Mouse (Mus musculus): ENCODE data around the gene Nxph1. TPM values are rescaled to one million over a fixed set of nuclear protein-coding genes. Genes with fewer than 3 reads are reported as not detected.

Gene Nxph1
- polyA plus RNA-seq, 1 experiment: 0.07 TPM

DNA sequence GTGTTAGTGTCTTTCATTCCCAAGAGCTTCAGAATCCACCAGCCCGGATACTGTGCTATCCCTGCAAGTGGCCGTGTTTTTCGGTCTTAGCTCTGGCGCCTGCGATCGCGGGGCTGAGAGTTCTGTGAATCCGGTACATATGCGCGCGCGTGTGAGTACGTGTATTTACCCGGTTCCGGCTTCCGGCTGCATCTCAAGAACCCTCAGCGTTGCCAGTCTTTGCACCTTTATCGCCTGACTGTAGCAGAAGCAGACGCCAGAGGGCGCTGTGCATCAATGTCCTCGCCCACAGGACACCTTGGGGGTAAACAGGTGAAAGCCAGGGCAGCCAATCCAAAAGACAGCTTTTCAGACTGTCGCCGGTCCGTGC is 3.1 kb downstream of the Nxph1 start:
- Histone ChIP-seq H3K27ac (ENCODE audit: insufficient read depth, low read length) (no peak overlapping the region), H3K4me3 (ENCODE audit: extremely low read depth, insufficient read depth, insufficient read length) (no peak overlapping the region), H3K36me3 (ENCODE audit: control insufficient read depth, insufficient read depth, low read length) (no peaks in the 10 kb centered on the region), H3K27me3 (ENCODE audit: control insufficient read depth, insufficient read depth, low read length) (peaks cover 26% of the 10 kb centered on the region), H3K4me1 (ENCODE audit: control insufficient read depth, insufficient read depth, insufficient read length) (no peaks in the 10 kb centered on the region)
- WGBS: 1% methylated on average over 24 of the region's 24 CpGs
- no peak for DNase-seq (ENCODE audit: low read depth in 1 of 2, low spot score in 2 of 2)
- TF ChIP-seq CTCF (IDR thresholded peaks at IDR 0.05; ENCODE audit: extremely low read depth, insufficient read depth, insufficient read length, insufficient replicate concordance) (no peak), POLR2A (IDR thresholded peaks at IDR 0.05; ENCODE audit: low read depth, low read length) (no peak)

DNA sequence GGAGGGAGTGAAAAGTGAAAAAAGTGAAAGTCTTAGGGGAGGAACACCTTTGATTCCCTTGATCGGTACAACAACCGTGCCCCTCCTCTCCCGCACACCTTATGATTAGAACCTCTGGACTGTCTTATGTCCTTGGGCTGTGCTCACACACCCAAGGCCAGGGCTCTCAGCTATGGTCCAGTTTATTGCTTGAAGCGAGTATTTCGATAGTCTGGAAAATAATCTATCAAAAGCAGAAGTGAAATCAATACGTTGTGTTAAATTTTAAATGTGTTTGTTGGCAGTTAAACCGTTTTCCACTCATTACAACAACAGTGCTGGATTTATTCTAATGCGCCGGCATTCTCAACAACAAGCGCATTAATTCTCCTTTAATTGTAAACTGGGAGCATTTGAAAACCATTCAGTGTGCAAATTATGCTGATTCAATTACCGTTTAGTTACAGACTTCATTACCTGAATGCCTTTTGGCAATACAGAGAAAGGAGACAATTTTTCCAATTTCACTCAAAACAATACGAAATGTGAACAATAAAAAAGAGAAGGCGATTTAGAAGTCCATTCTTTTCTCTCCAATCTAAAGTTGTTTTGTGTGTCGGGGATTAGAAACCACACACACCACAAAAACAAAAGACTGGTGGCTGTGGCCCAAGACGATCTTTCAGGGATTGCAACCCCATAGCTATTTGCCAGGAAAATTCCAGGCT is 3.8 kb downstream of the Nxph1 start:
- Histone ChIP-seq H3K36me3 (ENCODE audit: control insufficient read depth, insufficient read depth, low read length) (no peaks in the 10 kb centered on the region), H3K27ac (ENCODE audit: insufficient read depth, low read length) (no peak overlapping the region), H3K4me1 (ENCODE audit: control insufficient read depth, insufficient read depth, insufficient read length) (no peaks in the 10 kb centered on the region), H3K4me3 (ENCODE audit: extremely low read depth, insufficient read depth, insufficient read length) (no peak overlapping the region), H3K27me3 (ENCODE audit: control insufficient read depth, insufficient read depth, low read length) (peaks cover 29% of the 10 kb centered on the region)
- TF ChIP-seq POLR2A (IDR thresholded peaks at IDR 0.05; ENCODE audit: low read depth, low read length) (no peak), CTCF (IDR thresholded peaks at IDR 0.05; ENCODE audit: extremely low read depth, insufficient read depth, insufficient read length, insufficient replicate concordance) (no peak)
- DNase-seq (ENCODE audit: low read depth in 1 of 2, low spot score in 2 of 2): no peak
- 24% methylated on average over 15 of the region's 15 CpGs for WGBS

DNA sequence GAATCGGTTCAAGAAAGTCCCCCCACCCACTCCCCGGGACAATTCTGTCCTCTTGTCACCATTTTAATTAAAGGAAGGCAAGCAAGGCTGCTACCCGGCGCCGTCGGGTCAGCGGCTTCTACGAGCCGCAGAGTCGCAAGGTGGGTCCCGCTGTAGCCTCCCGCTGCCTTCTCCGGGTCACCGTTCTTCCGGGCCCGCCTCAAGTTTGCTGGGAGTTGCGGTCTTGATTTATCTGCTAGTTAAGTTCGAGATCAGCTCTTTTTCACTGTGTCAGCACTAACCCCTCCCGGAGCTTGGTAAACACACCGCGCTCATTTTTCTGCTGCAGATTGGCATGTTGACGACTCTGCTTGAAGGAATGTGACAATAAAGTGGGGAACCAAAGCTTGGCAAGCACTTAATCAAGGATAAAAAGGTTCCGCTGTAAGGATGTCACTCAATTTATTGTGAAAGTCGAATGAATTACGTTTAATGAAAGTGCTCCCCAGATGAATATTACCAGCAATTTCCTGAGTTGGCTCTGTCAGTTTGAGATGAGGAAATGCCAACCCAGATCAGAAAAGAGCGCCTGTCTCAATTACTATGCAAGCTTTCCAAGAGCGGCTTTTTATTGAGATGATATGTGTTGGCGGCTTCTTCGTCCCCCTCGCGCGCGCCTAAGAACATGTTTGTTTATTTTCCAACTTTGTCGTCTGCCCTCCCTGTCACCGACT is 7.7 kb downstream of the Nxph1 start:
- Histone ChIP-seq H3K36me3 (ENCODE audit: control insufficient read depth, insufficient read depth, low read length) (no peaks in the 10 kb centered on the region), H3K4me3 (ENCODE audit: extremely low read depth, insufficient read depth, insufficient read length) (no peak overlapping the region), H3K27ac (ENCODE audit: insufficient read depth, low read length) (no peak overlapping the region), H3K4me1 (ENCODE audit: control insufficient read depth, insufficient read depth, insufficient read length) (no peaks in the 10 kb centered on the region), H3K27me3 (ENCODE audit: control insufficient read depth, insufficient read depth, low read length) (peaks cover 10% of the 10 kb centered on the region; the same call in 1 of the 2 replicates)
- DNase-seq (ENCODE audit: low read depth in 1 of 2, low spot score in 2 of 2): no peak
- TF ChIP-seq CTCF (IDR thresholded peaks at IDR 0.05; ENCODE audit: extremely low read depth, insufficient read depth, insufficient read length, insufficient replicate concordance): no peak
- TF ChIP-seq POLR2A (IDR thresholded peaks at IDR 0.05; ENCODE audit: low read depth, low read length): no peak
- WGBS: 10% methylated on average over 34 of the region's 35 CpGs

DNA sequence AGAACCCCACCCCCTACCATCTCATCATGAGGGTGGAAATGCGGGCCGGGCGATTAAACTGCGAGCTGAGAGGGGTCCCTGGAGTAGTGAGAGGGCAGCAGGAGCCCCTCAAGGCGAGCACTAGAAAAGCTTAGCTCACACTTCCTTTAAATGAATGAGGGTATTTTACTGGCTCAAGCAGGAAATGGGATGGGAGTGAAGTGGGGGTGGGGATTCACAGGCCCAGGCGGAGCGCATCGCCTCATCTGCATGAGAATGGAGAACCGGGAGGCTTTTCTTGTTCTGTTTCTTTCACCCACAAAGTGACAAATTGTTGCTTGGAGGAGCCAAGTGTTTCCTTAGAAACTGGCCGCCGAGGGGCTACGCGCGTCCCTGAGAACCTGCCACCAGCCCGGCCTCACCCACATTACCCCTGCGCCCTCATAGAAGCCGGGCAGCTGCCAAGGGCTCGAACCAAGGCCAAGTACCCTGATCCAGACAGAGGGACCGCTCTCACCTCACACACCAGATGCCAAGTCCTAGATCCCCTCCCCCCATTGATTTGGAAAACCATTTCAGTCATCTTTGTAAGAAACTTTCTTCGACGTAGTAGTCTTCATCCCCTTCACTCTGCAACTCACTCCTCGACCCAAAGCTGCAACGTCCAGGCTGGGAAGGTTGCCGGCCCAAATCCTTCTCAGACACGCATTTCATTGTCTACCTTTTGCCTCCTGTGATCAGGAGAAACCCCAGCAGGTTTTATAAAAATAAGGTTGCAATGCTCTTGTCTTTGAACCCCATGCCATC is 8.7 kb downstream of the Nxph1 start:
- Histone ChIP-seq H3K27me3 (ENCODE audit: control insufficient read depth, insufficient read depth, low read length) (peaks cover 5% of the 10 kb centered on the region; the same call in 1 of the 2 replicates), H3K4me3 (ENCODE audit: extremely low read depth, insufficient read depth, insufficient read length) (no peak overlapping the region), H3K27ac (ENCODE audit: insufficient read depth, low read length) (no peak overlapping the region), H3K4me1 (ENCODE audit: control insufficient read depth, insufficient read depth, insufficient read length) (no peaks in the 10 kb centered on the region), H3K36me3 (ENCODE audit: control insufficient read depth, insufficient read depth, low read length) (no peaks in the 10 kb centered on the region)
- DNase-seq (ENCODE audit: low read depth in 1 of 2, low spot score in 2 of 2): no peak
- WGBS: 15% methylated on average over 25 of the region's 25 CpGs
- TF ChIP-seq POLR2A (IDR thresholded peaks at IDR 0.05; ENCODE audit: low read depth, low read length) (no peak), CTCF (IDR thresholded peaks at IDR 0.05; ENCODE audit: extremely low read depth, insufficient read depth, insufficient read length, insufficient replicate concordance) (no peak)

DNA sequence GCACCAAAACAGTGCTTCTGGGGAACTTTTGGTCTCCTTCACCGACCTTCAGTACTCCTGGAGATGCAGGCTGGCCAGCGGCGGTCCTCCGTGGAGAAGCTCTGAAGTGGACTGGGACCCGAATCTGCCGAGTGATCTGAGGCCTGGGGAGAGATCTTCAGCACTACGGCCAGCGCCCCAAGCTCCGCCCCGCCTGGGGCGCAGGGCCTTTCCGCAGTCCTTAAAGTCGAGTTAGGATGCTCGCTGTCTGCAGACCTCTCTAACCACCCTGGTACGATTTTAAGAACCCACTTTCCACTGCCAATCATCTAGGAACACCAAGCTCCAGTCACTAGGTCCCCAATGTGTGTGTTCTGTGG is 9.3 kb downstream of the Nxph1 start:
- no peak for DNase-seq (ENCODE audit: low read depth in 1 of 2, low spot score in 2 of 2)
- TF ChIP-seq POLR2A (IDR thresholded peaks at IDR 0.05; ENCODE audit: low read depth, low read length) (no peak), CTCF (IDR thresholded peaks at IDR 0.05; ENCODE audit: extremely low read depth, insufficient read depth, insufficient read length, insufficient replicate concordance) (no peak)
- Histone ChIP-seq H3K27ac (ENCODE audit: insufficient read depth, low read length) (no peak overlapping the region), H3K4me3 (ENCODE audit: extremely low read depth, insufficient read depth, insufficient read length) (no peak overlapping the region), H3K4me1 (ENCODE audit: control insufficient read depth, insufficient read depth, insufficient read length) (no peaks in the 10 kb centered on the region), H3K27me3 (ENCODE audit: control insufficient read depth, insufficient read depth, low read length) (peaks cover 5% of the 10 kb centered on the region; the same call in 1 of the 2 replicates), H3K36me3 (ENCODE audit: control insufficient read depth, insufficient read depth, low read length) (no peaks in the 10 kb centered on the region)
- 3% methylated on average over 15 of the region's 15 CpGs for WGBS

DNA sequence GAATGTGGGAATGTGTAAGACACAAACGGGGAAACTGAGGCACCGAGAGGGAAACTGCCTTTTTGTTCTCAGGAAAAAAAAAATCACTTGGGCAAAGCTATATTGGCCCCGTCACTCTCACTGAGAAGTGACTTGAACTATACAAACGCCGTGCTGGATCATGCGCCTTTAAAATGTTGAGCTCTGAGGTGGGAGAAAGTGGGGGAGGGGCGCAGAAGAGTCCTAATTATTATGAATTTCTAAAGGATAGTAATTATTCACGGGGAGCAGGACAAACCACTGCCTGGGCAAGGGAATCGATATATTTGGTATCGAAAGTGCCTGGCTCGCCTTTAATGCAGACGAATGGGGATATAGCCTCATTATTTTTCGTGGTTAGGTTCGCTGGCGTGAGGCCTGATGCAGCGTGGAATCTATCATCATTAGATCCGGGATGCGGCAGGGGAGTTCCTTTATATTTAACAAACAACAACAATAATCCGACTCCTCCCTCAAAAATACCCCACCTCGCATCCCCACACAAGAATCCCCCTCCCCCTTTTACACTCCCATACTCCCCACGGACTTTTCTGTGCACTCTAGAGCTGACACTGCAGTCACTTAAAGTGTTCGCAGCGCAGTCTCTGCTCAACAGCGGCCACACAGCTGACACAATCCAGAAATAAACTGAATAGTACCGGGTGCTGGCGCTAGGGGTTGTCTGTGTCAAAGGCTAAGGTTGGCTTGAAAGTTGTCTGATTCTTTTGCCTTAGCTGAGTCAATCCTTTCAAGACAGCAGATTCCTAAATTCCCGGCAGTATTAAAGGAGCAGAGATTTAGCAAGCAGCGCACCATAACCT is 10.1 kb downstream of the Nxph1 start:
- TF ChIP-seq POLR2A (IDR thresholded peaks at IDR 0.05; ENCODE audit: low read depth, low read length) (no peak), CTCF (IDR thresholded peaks at IDR 0.05; ENCODE audit: extremely low read depth, insufficient read depth, insufficient read length, insufficient replicate concordance) (no peak)
- no peaks in the 10 kb centered on the region for H3K4me1 ChIP-seq (ENCODE audit: control insufficient read depth, insufficient read depth, insufficient read length)
- no peak overlapping the region for H3K4me3 ChIP-seq (ENCODE audit: extremely low read depth, insufficient read depth, insufficient read length)
- no peak for DNase-seq (ENCODE audit: low read depth in 1 of 2, low spot score in 2 of 2)
- 9% methylated on average over 28 of the region's 28 CpGs for WGBS
- H3K27me3 ChIP-seq (ENCODE audit: control insufficient read depth, insufficient read depth, low read length): peaks cover 5% of the 10 kb centered on the region; the same call in 1 of the 2 replicates
- no peak overlapping the region for H3K27ac ChIP-seq (ENCODE audit: insufficient read depth, low read length)
- H3K36me3 ChIP-seq (ENCODE audit: control insufficient read depth, insufficient read depth, low read length): no peaks in the 10 kb centered on the region

Measured in spleen, adult 2 months (tissue).